Mouse (Mus musculus): ENCODE data around the gene Abcb6.
A peak's percentile ranks its signal among the peaks of the same experiment; 100 is the strongest.

The Abcb6 gene

DNA sequence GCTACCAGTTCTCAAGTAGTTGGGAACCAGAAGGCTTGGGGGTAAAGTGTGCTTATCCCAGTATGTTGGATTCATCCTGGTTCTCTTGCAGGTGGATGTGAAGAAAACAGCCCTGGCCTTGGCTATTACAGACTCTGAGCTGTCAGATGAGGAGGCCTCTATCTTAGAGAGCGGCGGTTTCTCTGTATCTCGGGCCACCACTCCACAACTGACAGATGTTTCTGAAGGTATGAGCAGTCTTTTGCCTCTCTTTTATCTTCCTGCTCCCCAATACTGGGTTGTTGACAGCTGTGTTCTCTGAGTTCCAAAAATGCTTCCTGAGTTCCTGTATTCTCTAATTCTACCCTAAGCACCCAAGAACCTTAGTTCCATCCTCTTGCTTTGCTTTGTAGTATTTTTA, 34.6 kb downstream of the Abcb6 start:
- DNase-seq (ENCODE audit: low read depth, low spot score), result no peak

DNA sequence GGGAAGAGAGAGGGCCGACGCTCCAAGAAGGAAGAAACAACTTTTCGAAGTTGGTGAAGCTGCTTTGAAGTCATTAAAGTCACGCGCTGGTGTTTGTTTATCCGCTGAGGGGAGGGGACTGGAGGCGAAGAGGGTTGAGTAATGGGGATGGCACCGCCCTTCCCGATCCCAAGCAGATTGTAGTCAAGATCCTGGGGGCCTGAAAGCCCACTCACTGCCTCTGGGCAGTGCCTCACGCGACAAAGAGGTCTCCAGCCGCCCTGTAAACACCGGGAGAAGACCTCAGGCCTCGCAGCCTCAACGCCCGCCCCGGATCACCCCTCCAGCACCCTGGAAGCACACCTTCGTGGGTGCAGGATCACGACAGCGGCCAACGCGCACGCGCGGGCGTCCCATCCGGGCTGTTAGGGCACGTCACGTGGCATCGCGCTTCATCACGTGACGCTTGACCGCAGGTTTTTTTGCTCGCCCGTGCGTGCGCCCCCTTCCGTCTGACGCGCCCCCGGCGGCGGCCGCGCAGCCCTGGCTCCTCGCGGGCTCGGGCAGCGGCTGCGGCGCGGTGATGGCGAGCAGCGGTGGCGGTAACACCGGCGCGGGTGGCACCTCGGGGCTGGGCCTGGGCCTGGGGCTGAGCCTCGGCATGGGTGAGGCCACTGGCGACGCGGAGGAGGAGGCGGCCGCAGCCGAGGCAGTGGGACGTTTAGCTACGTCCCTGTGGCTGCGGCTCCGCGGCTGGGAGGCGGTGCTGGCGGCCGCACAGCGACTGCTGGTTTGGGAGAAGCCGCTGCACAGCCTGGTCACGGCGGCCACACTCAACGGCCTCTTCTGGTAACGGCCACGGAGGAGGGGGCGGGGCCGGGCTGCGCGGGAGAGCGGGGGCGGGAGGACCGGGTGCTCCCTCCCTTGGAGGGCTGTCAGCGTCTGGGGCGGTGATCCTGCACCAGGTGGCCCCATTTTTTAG, 37.6 kb downstream of the Abcb6 start, which contains the start of the genes Cnppd1 and Retreg2:
Gene Cnppd1 (minus strand): TSS at position 411 of the 961 bp plus-strand sequence.
Gene Retreg2 (plus strand): TSS at position 478 of the 961 bp plus-strand sequence.
- DNase-seq (ENCODE audit: low read depth, low spot score), result peak; percentile 97

DNA sequence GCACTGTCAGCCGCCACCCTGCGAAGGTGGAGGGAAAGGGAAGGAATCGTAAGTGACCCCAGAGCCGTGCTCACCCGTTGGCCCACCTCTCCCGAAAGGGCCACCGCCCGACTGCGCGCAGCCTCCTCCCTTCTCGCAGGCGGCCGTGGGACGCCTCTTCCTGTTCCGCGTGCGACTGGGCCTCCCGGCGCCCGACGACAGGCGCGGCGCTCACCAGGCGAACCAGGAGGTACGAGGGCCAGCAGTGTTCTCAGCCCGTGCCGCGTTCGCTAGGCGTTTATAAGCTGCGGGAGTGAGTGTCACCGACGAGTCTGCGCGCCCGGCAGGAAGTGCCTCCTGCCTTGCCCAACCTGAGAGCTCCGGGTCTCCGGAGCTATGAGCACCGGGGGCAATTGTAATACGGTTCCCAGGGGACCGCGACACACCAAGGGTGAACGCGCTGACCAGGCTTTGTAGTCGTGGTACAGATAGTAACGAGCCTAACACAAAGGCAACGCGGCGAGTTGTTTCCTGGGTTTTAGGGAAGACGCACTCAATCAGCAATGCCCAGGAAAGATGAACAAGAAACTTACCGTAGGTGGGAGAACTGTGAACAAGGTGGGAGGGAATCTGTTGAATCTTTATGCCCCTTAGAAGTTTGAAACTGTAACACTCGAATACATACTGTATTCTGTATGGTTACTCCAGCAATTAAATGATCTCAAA, 38.6 kb downstream of the Abcb6 start:
- peak; percentile 86 for DNase-seq (ENCODE audit: low read depth, low spot score)

- peak; percentile 49 for DNase-seq (ENCODE audit: low read depth, low spot score)
These were observed 39.5 kb downstream of the Abcb6 start for GRCm38 (mm10) chr1:75140601-75141190.

GRCm38 (mm10) chr1:75138448-75138847, 41.7 kb downstream of the Abcb6 start:
- no peak for DNase-seq (ENCODE audit: low read depth, low spot score)

- no peak for DNase-seq (ENCODE audit: low read depth, low spot score)
These were observed 43.5 kb downstream of the Abcb6 start for GRCm38 (mm10) chr1:75136730-75137129.

- DNase-seq (ENCODE audit: low read depth, low spot score), result no peak
These were observed 43.9 kb downstream of the Abcb6 start for GRCm38 (mm10) chr1:75136293-75136692.

GRCm38 (mm10) chr1:75133421-75134207, 46.6 kb downstream of the Abcb6 start, which contains the start of gene Slc23a3:
TSS of gene Slc23a3 (minus strand) at chr1:75133890.
- no peak for DNase-seq (ENCODE audit: low read depth, low spot score)

DNA sequence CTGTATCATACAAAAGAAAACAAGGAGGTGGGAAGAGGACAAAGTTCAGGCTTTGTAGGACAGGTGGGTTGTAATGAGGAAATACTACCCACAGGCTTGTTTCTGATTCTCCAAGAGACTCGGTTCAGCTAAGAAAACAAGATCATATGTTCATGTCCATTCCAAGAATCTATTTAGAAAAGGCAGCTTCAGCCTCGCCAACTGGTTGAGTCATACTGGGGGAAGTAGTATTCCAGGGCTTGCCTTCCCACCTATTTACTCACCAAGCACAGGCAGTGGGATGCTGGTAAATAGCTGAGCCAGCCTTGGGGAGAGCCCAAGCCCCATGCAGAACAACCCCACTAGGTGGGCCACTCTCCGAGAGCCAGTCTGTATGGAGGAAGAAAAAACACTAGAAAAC, 51.6 kb downstream of the Abcb6 start:
- no peak for DNase-seq (ENCODE audit: low read depth, low spot score)

GRCm38 (mm10) chr1:75125418-75125817, 54.8 kb downstream of the Abcb6 start:
- DNase-seq (ENCODE audit: low read depth, low spot score), result no peak

DNA sequence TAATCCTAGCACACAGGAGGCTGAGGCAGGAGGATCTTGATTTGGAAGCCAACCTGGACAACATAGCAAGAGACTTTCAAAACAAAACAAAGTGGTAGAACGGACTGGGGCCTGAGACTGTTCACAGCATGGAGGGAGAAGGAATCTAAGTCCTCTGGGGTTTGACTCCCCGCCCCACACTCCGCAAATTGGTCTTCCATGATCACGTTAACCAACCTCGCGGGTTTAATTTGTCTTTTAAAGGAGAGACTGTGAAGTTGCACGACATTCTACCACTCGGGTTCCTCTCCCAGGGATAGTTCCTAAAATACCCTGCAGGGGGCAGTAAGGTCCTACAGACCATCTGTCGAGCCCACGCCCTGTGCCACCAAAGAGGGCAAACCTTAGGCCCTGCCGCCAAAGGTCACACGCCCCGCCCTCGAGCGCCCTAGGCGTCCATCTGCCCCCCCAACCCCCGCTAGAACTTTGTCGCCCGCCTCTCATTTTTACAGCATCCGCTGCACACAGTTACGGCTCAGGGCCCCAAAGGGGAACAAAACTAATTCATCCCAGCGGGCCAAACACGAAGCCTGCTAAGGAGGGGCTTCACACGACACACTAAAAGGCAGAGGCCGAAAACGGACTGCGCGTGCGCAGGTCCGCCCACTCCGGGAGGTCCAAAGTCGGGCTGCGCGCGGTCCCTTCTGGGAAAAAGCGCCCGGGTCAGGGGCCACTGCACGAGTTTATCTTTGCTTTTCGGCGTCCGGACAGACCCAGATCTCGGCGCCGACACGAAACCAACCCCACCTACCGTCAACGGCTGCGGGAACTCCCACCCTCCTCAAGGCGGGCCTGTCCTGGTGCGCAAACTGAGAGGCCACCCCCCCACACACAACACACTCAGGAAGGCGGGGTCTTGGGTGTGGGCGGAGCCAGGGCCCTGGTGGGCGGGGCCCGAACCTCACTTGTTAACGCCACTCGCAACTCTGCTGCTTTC, 55.6 kb downstream of the Abcb6 start, which contains the start of gene Nhej1:
Gene Nhej1 (minus strand): TSS at position 855 of the 976 bp plus-strand sequence.
- DNase-seq (ENCODE audit: low read depth, low spot score), result peak; percentile 98

DNA sequence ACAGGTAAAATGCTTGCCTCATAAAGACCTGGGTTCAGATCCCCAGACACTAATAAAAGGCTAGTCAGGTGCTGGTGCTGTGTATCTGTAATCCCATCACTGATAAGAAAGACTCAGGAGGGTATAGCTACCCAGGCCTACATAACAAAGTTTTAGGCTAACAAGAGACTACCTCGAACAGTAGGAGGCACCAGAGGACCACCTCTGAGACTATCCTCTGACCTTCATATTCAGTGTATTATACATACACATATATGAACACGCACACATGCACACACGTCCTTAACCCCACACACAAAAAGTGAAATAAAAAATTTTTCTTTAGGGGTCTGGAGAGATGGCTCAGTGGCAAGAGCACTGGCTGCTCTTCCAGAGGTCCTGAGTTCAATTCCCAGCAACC, 58.0 kb downstream of the Abcb6 start:
- peak; percentile 58 for DNase-seq (ENCODE audit: low read depth, low spot score)
